Mouse (Mus musculus): ENCODE data around the gene Gm14308.
"Not testable (repeated sequence)": the region's sequence is repeated elsewhere in the genome, so short reads cannot be mapped to it uniquely, and the experiment has no call there.

Gm14308 gene

DNA sequence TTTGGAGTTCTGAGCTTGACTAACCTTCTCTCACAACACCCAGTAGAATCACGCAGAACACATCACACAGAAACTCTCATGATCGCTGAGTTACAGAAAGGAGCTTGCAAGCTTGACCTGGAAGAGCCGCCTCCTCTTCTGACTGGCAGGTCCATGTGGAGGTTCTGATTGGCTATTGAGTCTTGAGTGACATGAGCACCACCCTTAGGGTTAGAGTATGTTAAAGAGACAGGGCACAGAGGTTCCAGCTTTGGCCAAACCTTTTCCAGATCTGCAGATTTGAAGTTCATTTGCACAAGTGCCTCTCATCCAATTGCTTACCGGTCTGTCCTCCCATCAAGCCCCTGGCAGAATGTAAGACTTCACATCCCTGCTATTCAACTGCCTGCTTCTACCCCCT lies at the start of gene Gm14308:
Gene Gm14308, minus strand, starts transcription at position 101 of the 400 bp plus-strand sequence.
- not testable (repeated sequence) for DNase-seq (ENCODE audit: low spot score)

DNA sequence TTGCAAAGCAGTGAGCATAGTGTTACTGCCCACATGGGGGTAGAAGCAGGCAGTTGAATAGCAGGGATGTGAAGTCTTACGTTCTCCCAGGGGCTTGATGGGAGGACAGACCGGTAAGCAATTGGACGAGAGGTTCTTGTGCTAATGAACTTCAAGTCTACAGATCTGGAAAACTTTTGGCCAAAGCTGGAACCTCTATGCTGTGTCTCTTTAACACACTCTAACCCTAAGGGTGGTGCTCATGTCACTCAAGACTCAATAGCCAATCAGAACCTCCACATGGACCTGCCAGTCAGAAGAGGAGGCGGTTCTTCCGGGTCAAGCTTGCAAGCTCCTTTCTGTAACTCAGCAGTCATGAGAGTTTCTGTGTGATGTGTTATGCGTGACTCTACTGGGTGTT lies 34.1 kb upstream of the Gm14308 start, which contains the start of gene Zfp973:
Gene Zfp973, plus strand, starts transcription at position 301 of the 400 bp plus-strand sequence.
- not testable (repeated sequence) for DNase-seq (ENCODE audit: low spot score)

All from ovary, adult 18-20 months (tissue).